Mouse (Mus musculus): ENCODE results near the gene Mtmr4.

Mtmr4 gene

DNA sequence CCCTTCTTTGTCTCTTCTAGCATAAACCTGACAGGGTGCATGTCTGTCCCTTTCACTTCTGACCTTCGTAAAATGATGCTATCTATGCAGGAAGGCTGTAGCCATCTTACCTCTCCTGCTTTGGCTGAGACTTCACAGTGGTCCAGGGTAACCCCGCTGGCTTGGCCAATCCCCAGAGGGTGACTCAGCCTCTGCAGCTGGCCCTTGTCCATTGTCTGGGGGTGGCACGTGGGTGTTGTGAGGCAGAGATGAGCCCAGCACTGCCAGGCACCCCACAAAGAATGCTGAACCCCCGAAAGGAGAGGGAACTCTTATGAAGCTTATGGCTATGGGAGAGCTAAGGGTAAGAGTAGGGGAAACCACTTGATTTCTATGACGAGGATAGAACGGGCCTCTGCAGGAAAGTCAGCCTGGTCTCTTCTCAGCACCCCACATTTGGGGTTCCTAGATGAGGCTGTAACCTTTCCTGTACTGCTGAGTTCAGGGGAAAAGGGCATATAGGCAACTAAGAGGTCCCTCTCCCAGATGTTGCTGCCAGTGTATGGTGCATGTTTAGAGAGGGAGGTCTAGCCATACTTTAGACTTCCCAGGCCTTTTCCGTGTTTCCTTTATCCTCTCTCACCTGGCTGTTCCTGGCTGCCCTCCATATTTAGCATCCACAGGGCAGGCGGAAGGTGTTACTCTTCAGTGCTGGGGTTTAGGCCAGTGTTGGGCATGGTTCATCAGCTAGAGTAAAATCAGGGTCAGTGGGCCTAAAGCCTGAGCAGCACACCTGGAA lies 9.8 kb upstream of the Mtmr4 start:
- no peak for DNase-seq (ENCODE audit: low spot score in 2 of 2)

DNA sequence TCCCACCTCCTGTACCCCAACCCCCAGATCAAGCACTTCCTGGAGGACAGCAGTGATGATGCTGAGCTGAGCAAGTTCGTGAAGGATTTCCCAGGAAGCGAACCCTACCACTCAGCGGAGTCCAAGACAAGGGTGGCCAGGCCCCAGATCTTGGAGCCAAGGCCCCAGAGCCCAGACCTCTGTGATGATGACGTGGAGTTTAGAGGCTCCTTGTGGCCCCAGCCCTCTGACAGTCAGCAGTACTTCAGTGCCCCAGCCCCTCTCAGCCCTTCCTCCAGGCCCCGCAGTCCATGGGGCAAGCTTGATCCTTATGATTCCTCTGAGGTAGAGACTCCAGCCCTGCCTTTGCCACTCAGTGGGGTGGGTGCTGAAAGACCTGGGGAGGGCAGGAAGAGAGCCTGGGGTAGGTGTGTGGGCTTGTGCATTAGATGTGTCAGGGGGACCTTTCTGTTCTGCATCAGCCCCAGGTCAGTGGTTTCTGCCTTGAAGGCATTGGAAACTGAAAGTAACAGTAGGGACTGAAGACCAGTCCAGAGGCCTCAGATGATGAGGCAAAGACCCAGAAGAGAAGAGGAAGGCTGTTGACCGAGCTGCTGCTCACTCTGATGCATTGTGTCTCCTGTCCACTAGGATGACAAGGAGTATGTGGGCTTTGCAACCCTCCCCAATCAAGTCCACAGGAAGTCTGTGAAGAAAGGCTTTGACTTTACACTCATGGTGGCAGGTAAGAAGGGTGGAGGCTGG lies 8.5 kb upstream of the Mtmr4 start:
- DNase-seq (ENCODE audit: low spot score in 2 of 2) = no peak

DNA sequence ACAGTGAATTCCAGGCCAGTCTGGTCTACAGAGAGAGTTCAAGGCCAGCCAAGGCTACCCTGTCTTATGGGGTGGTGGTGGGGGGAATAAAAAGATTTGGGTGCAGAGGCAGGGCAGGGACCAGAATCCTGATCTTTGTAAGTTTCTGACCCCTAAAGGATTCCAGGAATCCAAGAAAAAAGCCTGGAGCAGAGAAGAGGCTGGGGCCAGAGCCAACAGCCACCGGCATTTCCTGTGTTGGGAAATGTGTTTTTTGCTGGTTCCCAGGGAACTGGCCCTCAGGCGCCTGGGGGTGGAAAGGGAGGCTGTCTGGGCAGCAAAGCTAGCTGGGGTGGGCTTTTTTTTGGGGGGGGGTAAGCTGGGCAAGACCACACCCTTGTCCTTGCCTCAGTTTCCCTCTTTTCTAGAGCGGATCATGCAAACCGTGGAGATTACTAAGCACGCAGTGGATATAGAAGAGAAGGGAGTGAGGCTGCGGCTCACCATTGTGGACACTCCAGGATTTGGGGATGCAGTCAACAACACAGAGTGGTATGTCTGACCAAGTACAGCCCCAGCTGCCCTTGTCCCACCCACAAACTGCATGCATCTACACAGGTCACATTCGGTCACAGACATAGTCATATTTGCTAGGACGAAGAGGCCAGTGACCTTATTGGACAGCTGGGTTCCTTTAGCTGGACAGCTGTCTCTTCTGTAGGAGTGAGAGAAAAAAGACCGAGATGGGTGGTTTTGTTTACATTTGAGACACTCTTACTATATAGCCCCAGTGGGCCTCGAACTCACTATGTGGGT lies 7.1 kb upstream of the Mtmr4 start:
- DNase-seq (ENCODE audit: low spot score in 2 of 2) = no peak

DNA sequence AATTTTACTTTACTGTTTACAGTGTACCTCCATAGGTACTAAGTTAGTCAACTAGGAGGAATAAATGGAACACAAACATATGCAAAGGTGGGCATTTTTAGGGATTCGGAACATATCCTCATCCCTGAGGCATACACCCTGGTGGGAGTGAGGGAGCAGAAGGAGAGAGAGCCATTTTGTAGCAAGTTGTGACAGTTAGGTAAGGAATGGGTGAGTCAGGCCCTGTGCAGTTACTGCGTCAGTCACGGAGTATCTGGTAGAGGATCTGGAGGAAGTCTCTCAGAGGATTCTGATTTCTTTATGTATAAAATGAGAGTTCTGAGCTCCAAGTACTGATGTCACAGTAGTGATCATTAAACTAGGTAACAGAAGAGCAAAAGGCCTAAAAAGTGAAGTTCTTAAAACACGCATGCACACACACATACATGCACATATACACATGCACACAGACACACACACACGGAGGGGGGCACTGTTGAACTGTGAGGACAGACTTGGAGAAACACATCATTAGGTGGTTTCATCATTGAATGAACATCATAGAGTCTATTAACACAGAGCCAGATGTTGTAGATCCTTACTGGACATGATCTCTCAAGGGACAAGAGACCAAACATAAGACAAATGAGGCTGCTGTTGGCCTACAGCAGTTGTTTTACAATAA lies 4.6 kb upstream of the Mtmr4 start:
- DNase-seq (ENCODE audit: low spot score in 2 of 2) = no peak

DNA sequence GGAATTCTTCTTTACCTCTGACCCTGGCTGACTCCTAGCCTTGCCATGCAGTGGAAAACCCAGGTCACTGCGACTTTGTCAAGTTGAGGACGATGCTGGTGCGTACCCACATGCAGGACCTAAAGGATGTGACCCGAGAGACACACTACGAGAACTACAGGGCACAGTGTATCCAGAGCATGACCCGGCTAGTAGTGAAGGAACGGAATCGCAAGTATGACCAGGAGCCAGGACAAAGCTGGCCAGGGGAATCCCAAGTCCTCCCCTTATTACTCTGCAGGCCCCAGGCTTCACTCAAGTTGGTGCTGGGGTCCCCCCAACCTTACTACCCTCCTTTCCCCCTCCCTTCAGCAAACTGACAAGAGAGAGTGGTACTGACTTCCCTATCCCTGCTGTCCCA lies 2.4 kb upstream of the Mtmr4 start:
- DNase-seq (ENCODE audit: low spot score in 2 of 2) = no peak

DNA sequence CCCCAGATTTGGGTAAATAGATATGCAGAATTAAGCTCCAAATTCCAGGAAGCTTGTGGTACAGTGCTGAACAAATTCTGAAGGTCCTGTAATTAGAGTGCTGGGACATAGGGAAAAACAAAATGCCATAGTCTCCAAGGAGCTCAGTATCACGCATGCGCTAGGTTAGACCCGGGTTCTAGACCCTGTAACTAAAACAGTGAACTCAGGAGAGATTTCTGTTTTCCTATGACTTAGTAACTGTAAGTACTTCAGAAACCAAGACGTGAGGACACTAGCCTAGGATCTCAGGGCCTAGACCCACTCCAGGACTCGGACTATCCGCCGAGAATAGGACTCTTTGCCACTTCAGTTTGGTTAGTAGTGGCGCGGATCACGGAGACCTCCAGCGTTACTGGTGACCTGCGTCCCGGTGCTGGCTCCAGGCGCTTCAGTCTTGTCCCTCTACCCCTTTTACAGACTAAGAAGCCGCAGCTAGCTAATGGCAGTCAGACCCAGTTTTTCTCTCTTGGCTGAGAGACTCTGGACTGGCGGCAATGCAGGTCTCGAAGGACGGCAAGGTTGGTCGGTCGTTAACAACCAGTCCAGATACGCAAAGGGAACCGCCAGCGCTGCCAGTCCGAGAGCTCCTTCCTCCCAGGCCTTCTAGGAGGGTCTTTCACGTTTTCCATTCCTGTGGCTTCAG lies 979 bp upstream of the Mtmr4 start:
- peak; percentile 59 to 67 for DNase-seq (ENCODE audit: low spot score in 2 of 2)

DNA sequence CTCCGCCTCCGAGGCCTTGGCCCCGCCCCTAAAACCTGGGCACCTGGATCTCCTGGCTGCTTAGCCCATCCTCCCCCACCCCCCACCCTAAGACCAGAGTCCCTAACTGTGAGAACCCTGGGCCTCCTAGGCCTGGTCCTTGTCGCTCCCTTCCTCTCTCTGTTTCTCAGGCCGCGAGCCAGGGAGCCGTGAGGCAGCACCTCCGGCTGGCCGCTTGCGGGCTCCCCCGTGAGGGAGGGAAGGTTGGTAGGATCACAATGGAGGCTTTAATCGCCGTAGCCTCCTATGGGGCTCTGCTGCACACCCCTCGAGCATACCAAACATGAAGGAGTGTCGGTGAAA lies 363 bp downstream of the Mtmr4 start:
- no peak for DNase-seq (ENCODE audit: low spot score in 2 of 2)

DNA sequence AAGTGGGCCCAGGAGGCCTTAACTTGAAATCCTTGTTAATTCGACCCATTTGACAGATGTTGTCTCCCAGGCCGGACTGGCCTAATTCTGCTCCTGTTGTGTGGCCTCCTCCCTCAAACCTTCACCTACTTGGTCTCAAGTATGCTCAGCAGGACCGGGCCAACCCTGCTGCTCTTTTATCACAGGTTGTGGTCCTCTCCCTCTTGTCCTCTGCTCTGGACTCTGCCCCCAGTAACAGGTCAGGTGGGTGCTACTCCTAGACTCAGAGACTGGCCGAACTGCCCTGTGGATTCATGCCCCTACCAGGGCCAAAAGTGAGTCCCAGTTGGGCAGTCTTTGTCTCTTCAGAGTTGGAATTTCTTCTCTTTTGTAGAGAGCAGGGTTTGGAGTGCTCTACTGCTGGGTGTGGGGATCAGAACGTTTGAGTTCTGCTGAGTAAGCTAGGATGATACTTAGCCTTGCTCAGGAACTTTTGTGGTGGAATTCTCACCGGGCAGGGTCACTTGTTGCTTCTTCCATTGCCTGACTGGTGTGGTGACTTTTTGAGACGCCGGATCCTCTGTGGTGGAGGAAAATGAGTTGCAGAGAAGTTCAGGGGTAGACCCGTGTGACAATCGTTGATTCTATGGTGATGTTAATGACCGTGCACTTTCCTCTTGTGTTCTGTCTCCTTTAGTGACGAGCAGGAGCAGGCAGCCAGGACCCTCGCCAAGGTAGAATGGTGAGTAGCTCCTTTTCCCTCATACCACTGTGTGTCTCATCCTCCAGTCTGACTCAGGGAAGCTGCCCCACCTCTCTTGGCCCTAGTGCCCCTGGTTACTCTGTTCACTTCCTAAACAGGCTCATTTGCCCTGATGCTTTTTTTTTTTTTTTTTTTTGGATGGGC lies 994 bp downstream of the Mtmr4 start:
- no peak for DNase-seq (ENCODE audit: low spot score in 2 of 2)

DNA sequence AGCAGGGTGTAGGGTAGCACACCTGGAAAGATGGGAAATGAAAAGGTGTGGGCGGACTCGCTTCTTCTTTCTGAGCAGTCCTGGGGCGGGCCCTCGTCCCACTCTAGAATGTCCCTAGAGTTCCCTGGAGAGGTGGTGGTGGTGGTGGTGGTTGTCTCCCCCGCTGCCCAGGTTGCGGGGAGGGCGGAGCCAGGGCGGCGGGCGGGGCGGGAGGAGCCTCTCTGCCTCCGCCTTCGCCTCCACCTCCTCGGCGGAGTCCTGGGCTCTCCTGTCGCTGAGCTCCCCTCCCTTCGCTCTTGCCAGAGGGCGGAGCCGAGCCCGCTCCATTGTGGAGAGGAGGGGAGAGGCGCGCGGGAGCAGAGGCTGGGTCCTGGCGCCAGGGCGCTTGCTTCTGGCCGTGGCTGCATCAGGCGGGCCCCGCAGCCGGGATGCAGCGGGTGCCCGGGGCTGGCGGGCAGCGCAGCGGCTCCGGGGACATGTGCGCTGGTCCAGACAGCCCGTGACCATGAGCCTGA lies 3.4 kb downstream of the Mtmr4 start:
- peak; percentile 58 to 79 for DNase-seq (ENCODE audit: low spot score in 2 of 2)

DNA sequence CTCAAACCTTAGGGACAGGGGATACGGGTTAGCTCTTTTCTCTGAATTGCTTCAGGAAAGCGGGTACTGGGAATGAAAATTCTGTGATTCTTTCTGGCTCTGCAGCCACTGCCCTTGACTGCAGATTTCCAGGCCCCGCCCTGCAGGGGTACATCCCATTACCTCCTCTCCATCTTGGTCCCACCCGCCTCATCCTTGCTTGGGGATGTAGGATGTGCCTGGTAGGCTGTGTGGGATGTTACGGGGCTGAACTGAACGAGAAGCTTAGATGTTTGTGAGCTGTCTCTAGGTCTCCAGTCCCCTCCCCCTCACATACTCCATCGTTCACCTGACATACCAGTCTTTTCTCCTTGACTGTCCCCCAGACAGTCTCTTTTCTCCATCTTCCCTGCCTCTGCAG lies 4.0 kb downstream of the Mtmr4 start:
- no peak for DNase-seq (ENCODE audit: low spot score in 2 of 2)

DNA sequence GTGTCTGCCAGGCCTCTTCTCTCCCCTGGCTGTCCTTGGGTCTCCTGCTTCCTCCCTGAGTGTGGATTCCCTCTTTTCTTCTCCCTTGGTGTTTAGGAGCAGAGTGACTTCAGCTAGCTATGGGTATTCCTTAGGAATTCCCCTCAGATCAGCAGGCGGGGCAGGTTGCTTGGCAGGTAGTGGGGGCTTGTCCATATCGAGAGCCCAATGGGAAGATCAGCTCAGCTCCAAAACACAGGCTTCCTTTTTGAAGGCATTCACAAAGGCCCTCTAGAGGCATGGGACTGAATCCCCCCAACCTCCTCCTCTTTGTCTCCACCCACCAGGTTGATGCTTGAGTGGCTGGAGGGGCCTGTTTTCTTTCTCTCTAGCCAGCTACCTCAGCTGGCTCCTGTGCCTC lies 4.5 kb downstream of the Mtmr4 start:
- no peak for DNase-seq (ENCODE audit: low spot score in 2 of 2)

DNA sequence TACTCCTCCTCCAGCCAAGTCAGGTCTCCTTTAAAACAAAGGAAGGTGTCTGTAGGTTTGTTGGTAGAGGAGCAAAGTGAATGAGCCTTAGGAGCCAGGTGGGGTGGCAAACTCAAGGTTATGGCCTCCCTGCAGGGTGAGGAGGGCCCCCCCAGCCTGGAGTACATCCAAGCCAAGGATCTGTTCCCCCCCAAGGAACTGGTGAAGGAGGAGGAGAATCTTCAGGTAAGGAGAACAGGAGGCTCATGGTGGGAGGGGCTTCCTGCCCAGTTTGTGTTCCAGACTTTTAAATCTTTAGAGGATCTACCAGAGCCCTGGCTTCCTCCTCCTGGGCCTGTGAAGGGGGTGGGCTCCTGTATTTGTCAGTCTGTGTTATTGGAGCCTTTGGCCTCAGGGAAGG lies 5.1 kb downstream of the Mtmr4 start:
- DNase-seq (ENCODE audit: low spot score in 2 of 2) = no peak

DNA sequence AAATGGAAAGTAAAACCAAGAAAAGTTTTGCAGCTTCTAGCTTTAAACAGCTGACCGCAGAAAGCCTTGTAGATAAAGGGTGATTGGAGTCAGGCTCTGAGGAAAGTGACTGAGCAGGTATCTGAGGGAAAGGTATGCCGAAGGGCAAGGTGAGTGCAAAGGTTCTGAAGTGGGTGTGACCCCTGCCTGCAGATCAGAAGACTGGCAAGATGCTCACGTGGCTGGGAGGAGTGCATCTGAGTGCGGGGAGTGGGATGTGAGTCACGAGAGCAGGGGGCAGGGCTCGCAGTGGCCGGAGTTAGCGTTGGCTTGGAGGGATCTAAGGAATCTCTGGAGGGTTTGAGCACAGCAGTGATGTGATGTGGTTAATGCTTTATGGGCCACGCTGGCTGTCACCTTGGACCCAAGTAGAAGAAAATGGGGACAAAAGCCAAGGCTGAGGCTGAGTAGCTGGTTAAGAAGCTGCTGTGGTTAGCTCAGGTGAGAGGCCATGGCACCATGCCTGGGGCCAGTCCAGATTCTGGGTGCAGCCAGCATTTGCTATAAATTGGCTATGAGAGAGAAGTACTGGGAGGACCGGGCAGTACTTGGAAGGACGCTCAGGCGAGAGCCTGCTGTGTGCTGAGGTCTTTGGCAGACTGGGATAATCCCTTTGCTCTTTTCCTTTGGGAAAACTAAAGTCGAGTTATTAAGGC lies 7.6 kb downstream of the Mtmr4 start:
- DNase-seq (ENCODE audit: low spot score in 2 of 2) = no peak

DNA sequence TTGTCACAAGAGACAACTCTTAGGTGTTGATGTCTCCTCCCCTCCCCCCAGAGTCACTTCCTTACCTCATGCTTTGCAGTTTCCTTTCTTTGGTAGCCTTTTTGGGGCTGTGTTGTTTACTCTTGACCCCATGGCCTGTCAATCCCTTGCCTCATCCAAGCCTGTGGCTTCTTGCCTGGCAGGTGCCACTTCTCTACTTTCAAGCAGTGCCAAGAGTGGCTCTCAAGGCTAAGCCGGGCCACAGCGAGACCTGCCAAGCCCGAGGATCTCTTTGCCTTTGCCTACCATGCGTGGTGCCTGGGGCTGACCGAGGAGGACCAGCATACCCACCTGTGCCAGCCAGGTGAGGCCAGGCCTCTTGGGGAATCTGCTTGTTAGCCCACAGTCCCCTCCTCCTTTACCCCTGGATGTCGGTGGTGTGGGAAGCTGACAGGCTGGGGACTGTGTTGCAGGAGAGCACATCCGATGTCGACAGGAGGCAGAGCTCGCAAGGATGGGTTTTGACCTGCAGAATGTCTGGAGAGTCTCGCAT lies 8.4 kb downstream of the Mtmr4 start:
- DNase-seq (ENCODE audit: low spot score in 2 of 2) = no peak

DNA sequence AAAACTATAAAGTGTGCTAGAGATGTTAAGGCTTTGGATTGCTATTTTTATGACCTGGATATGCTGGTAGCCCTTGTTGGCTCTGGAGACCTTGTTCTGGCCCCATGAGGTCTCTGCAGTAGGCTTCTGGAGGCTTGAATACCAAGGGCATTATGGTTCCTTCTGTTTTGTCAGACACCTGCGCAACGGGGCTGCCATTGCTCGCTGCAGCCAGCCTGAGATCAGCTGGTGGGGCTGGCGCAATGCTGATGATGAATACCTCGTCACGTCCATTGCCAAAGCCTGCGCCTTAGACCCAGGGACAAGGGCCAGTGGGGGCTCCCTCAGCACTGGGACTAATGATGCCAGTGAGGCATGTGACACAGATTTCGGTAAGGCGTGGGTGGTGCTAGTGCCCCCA lies 10.3 kb downstream of the Mtmr4 start:
- DNase-seq (ENCODE audit: low spot score in 2 of 2) = no peak

DNA sequence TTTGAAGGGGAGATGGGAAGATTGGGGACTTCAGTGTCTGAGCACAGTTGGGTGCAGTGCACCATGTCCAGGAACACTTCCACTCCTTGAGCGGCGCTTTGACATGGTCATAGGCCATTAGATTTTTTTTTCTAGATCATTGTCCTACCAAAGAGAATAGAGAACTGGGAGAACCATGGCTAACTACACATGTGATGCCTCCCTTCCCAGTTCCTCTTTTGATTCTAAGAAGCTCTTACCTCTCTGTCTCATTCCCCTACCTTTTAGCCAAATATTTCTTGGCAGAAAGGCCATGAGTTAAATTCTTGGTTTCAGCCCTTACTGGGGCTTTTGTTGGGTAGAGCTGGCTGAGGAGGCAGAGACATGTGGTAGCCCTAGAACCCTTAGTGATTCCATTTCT lies 11.6 kb downstream of the Mtmr4 start:
- DNase-seq (ENCODE audit: low spot score in 2 of 2) = no peak

DNA sequence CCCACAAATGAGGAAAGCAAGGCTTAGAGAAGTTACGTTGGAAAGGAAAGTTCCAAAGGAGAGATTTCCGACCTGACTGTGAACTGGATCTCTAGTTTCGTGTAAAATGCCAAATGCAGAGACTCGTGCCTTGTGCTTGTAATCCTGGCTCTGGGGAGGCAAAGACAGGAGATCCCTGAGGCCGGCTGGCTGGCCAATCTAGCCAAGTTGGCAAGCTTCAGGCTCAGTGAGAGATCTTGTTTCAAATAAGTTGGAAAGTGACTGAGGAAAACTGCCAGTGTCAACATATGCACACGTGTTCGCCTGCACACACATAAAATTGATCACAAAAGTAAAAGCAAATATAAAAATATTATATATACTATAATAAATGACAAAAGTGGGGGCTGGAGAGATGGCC lies 17.3 kb downstream of the Mtmr4 start:
- DNase-seq (ENCODE audit: low spot score in 2 of 2) = no peak

DNA sequence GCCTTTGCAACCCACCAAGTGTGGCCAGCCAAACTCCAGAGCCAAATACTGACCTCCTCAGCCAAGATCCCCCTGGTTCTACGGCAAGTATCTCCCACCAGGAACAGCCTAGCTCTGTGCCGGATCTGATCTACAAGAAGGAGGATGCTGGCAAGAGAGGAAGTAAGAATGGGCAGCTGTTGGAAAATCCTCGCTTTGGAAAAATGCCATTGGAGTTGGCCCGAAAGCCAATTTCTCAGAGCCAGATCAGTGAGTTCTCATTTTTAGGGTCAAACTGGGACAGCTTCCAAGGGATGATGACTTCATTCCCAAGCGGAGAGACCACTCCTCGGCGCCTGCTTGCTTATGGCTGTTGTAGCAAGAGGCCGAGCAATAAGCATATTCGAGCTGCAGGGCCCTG lies 19.6 kb downstream of the Mtmr4 start:
- no peak for DNase-seq (ENCODE audit: low spot score in 2 of 2)

DNA sequence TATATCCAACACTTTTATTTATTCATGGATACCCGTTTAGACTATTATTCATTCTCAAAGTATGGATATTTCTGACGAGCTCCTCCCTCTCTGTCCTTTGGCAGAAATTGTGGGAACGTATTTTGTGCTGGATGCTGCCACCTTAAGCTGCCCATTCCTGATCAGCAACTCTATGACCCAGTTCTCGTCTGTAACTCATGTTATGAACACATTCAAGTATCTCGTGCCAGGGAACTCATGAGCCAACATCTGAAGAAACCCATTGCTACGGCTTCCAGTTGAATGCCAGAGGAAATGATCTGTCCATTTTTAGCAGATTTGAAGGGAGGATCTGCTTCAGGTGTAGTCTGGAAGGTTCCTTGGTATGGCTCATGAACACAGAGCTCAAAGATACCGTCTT lies 22.0 kb downstream of the Mtmr4 start:
- DNase-seq (ENCODE audit: low spot score in 2 of 2) = no peak

DNA sequence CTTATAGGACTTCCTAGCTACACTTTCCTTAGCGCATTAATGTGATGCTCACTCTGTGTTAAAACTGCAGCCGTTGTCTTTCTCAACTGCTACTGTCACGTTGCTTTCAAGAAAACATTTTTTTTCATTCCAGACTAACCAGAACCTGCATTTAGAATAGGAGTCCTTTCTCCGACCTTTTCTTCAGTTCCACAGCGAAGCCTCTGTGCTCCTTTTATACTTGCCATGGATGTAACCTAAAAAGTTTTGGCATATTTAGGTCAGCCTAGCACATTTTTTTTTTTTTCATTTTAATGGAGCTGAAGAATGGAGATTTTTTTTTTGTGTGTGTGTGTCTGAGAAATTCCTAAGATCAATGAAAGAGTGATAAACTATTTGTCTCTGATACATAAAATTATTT lies 23.6 kb downstream of the Mtmr4 start:
- no peak for DNase-seq (ENCODE audit: low spot score in 2 of 2)

All from spleen, postnatal 10 days (tissue).